Mouse (Mus musculus): Measurements from ENCODE around the gene Il17d. TPM values are rescaled to one million over a fixed set of nuclear protein-coding genes. Genes with fewer than 3 reads are reported as not detected.

Gene Il17d
- polyA plus RNA-seq, 1 experiment from 2014 or later, result 3.4 TPM

- Histone ChIP-seq H3K4me1 (ENCODE audit: control insufficient read depth, insufficient read depth, low read length) (no peaks in the 10 kb centered on the region), H3K4me2 (replicated peaks; ENCODE audit: low read depth, low read length) (no peak overlapping the region), H3K9me3 (ENCODE audit: control insufficient read depth, low read depth, low read length) (peaks cover 4% of the 10 kb centered on the region; the same call in 1 of the 2 replicates), H3K4me3 (ENCODE audit: low read depth, low read length) (no peak overlapping the region), H3K36me3 (ENCODE audit: control insufficient read depth, insufficient read depth, low read length) (peaks cover 3% of the 10 kb centered on the region; the same call in 1 of the 2 replicates), H3K9ac (replicated peaks; ENCODE audit: low read depth, low read length) (no peak overlapping the region), H3K27ac (ENCODE audit: low read length) (no peak overlapping the region), H3K27me3 (ENCODE audit: control insufficient read depth, insufficient read depth, low read length) (no peaks in the 10 kb centered on the region)
- 93% methylated on average over 2 of the region's 2 CpGs for WGBS
- ATAC-seq (ENCODE audit: insufficient number of reproducible peaks, insufficient read depth, low FRiP score, low read depth), result no peak
Observed at GRCm38 (mm10) chr14:57576364-57577060, 51.9 kb downstream of the Il17d start.

DNA sequence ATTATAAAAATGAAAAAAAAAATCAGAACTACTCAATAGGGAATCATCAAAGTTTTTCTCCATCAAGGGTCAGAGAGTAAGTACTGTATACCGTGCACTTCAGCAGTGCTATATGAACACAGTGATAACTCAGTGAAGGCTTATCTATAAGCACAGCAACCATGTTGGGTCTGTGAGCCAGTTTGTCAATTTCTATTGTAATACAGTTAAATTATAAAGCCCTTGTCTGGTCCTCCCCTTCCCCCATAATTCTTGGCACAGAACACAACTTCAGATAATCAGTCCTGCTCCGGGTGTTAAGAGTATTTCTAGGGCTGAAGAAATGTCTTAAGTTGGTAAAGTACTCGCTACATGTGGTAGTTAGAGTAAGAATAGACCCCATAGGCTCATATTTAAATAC is 67.3 kb downstream of the Il17d start:
- Histone ChIP-seq H3K36me3 (ENCODE audit: control insufficient read depth, insufficient read depth, low read length) (peaks cover 41% of the 10 kb centered on the region), H3K27ac (ENCODE audit: low read length) (no peak overlapping the region), H3K9ac (replicated peaks; ENCODE audit: low read depth, low read length) (no peak overlapping the region)

More for the DNA sequence above, 67.3 kb downstream of the Il17d start:
- H3K4me2 ChIP-seq (replicated peaks; ENCODE audit: low read depth, low read length), result no peak overlapping the region
- no peak for ATAC-seq (ENCODE audit: insufficient number of reproducible peaks, insufficient read depth, low FRiP score, low read depth)
- H3K9me3 ChIP-seq (ENCODE audit: control insufficient read depth, low read depth, low read length), result no peaks in the 10 kb centered on the region
- no peak overlapping the region for H3K4me3 ChIP-seq (ENCODE audit: low read depth, low read length)
- WGBS, result 88% methylated on average over 3 of the region's 3 CpGs
- H3K4me1 ChIP-seq (ENCODE audit: control insufficient read depth, insufficient read depth, low read length), result no peaks in the 10 kb centered on the region
- no peaks in the 10 kb centered on the region for H3K27me3 ChIP-seq (ENCODE audit: control insufficient read depth, insufficient read depth, low read length)

Other genes with a start within 250 kb of the Il17d start
- 31.9 and 33.1 TPM in 2 replicates for gene Cryl1, start 126.2 kb upstream of the Il17d start, polyA plus RNA-seq (2014; fragmentation: Nextera tagmentation; extraction: Ambion mirVana)
- gene Ift88, start 100.7 kb upstream of the Il17d start, polyA plus RNA-seq (2014; fragmentation: Nextera tagmentation; extraction: Ambion mirVana), result 20.1 and 22.8 TPM in 2 replicates
- gene Eef1akmt1, start 46.8 kb downstream of the Il17d start, polyA plus RNA-seq (2014; fragmentation: Nextera tagmentation; extraction: Ambion mirVana), result 92.2 and 103 TPM in 2 replicates
- 36.1 and 36.2 TPM in 2 replicates for gene Xpo4, start 140.7 kb downstream of the Il17d start, polyA plus RNA-seq (2014; fragmentation: Nextera tagmentation; extraction: Ambion mirVana)
- not detected in 2 replicates for gene Gm49361, start 221.3 kb downstream of the Il17d start, polyA plus RNA-seq (2014; fragmentation: Nextera tagmentation; extraction: Ambion mirVana)
- gene Lats2, start 233.6 kb downstream of the Il17d start, polyA plus RNA-seq (2014; fragmentation: Nextera tagmentation; extraction: Ambion mirVana), result 20.8 and 21.5 TPM in 2 replicates